Mouse (Mus musculus) lung, embryonic 14.5 days (tissue): ENCODE data around the gene Scaper. TPM values are rescaled to one million over a fixed set of nuclear protein-coding genes. Genes with fewer than 3 reads are reported as not detected.

Source experiments
- ATAC-seq: fragments of 200-750 bp; cut with Nextera tagmentation; 2 replicates; pipeline ENCODE4 v1.8.0; 2017; ENCODE audit warnings: mild to moderate bottlenecking, moderate TSS enrichment, moderate library complexity; ENCODE audit not compliant: insufficient read depth
- DNase-seq: peaks from one replicate; pipeline ENCODE4 v3.0.0-alpha.2; 2015
- H3K27ac ChIP-seq: fragments of 300-500 bp; sonication (generic); 2 replicates; pipeline ENCODE4 v1.5.1; 2014; ENCODE audit warnings: low read depth, mild to moderate bottlenecking, moderate library complexity
- H3K27me3 ChIP-seq: fragments of 300-500 bp; sonication (generic); 2 replicates; pipeline ENCODE4 v1.6.1; 2014; ENCODE audit warnings: low read length, control low read depth; ENCODE audit not compliant: insufficient read depth
- H3K36me3 ChIP-seq: fragments of 300-500 bp; sonication (generic); 2 replicates; pipeline ENCODE4 v1.6.1; 2014; ENCODE audit warnings: control low read depth; ENCODE audit not compliant: insufficient read depth
- H3K4me1 ChIP-seq: fragments of 300-500 bp; sonication (generic); 2 replicates; pipeline ENCODE4 v1.6.1; 2014; ENCODE audit warnings: antibody characterized with exemption, control low read depth; ENCODE audit not compliant: insufficient read depth
- H3K4me2 ChIP-seq: fragments of 300-500 bp; sonication (generic); 2 replicates; pipeline ENCODE4 v1.6.1; 2014; ENCODE audit warnings: mild to moderate bottlenecking
- H3K4me3 ChIP-seq: fragments of 300-500 bp; sonication (generic); 2 replicates; pipeline ENCODE4 v1.5.1; 2014; ENCODE audit warnings: low read depth, low read length
- H3K9ac ChIP-seq: fragments of 300-500 bp; sonication (generic); 2 replicates; pipeline ENCODE4 v1.6.1; 2014
- H3K9me3 ChIP-seq: fragments of 300-500 bp; sonication (generic); 2 replicates; pipeline ENCODE4 v1.6.1; 2016; ENCODE audit warnings: low read depth, low read length, control low read depth
- CTCF ChIP-seq: IDR thresholded peaks from 2 replicates; pipeline ENCODE4 v1.5.1; 2016; ENCODE audit warnings: antibody characterized with exemption, low read depth
- WGBS: fragments of 180-500 bp; shearing (Covaris S2); extraction: QIAGEN DNeasy Blood & Tissue Kit; methylation state at CpG from one replicate; pipeline ENCODE4 v1.1.7; 2014; 5-methylcytosine and 5-hydroxymethylcytosine counted together
- polyA plus RNA-seq: library from polyadenylated mRNA; unstranded; fragments of >200 nt; fragmentation: Nextera tagmentation; extraction: Ambion mirVana; gene quantifications from 2 replicates; pipeline ENCODE4 v1.2.1, GENCODE M21; 2014

Scaper gene
- 6.0 and 7.1 TPM in 2 replicates for polyA plus RNA-seq

GRCm38 (mm10) chr9:55937664-55938617, at the start of gene Scaper:
TSS of gene Scaper (minus strand) at chr9:55938119.
- ATAC-seq (peak; percentile 99), DNase-seq (peak; percentile 96)
- peak within 1 kb of the TSS; percentile 71 for H3K4me2 ChIP-seq
- peak; percentile 56 for TF ChIP-seq CTCF
- H3K9me3 ChIP-seq = no peaks in the 10 kb centered on the region
- peak within 1 kb of the TSS; percentile 76 for H3K9ac ChIP-seq
- H3K36me3 ChIP-seq = no peaks in the 10 kb centered on the region
- peak within 1 kb of the TSS; percentile 85 for H3K27ac ChIP-seq
- no peaks in the 10 kb centered on the region; the same call in 1 of the 2 replicates for H3K4me1 ChIP-seq
- H3K4me3 ChIP-seq = peak within 1 kb of the TSS; percentile 71
- under 1% methylated on average over 49 of the region's 60 CpGs for WGBS
- H3K27me3 ChIP-seq = no peaks in the 10 kb centered on the region

GRCm38 (mm10) chr9:55946819-55947218, 8.9 kb upstream of the Scaper start:
- 26% methylated on average over 1 of the region's 1 CpGs for WGBS
- H3K36me3 ChIP-seq = no peaks in the 10 kb centered on the region
- no peaks in the 10 kb centered on the region for H3K4me1 ChIP-seq
- no peaks in the 10 kb centered on the region for H3K9me3 ChIP-seq
- H3K4me3 ChIP-seq = no peak overlapping the region
- ATAC-seq (no peak), DNase-seq (peak; percentile 51)
- no peak overlapping the region for H3K9ac ChIP-seq
- no peaks in the 10 kb centered on the region for H3K27me3 ChIP-seq
- peak; percentile 42 for TF ChIP-seq CTCF
- H3K4me2 ChIP-seq = no peak overlapping the region
- H3K27ac ChIP-seq = no peak overlapping the region

GRCm38 (mm10) chr9:55941356-55941755, 3.4 kb upstream of the Scaper start:
- DNase-seq (no peak), ATAC-seq (no peak)
- H3K9me3 ChIP-seq = no peaks in the 10 kb centered on the region
- H3K27ac ChIP-seq = no peak overlapping the region
- no peak for TF ChIP-seq CTCF
- H3K27me3 ChIP-seq = no peaks in the 10 kb centered on the region
- no peak overlapping the region for H3K9ac ChIP-seq
- H3K4me1 ChIP-seq = no peaks in the 10 kb centered on the region; the same call in 1 of the 2 replicates
- H3K4me2 ChIP-seq = no peak overlapping the region
- H3K4me3 ChIP-seq = no peak overlapping the region
- H3K36me3 ChIP-seq = no peaks in the 10 kb centered on the region

- Histone ChIP-seq H3K4me3 (peak overlapping the region; percentile 71), H3K4me2 (peak overlapping the region; percentile 71), H3K9ac (peak overlapping the region; percentile 76), H3K27ac (no peak overlapping the region), H3K36me3 (no peaks in the 10 kb centered on the region), H3K4me1 (no peaks in the 10 kb centered on the region; the same call in 1 of the 2 replicates), H3K27me3 (no peaks in the 10 kb centered on the region), H3K9me3 (no peaks in the 10 kb centered on the region)
- ATAC-seq = no peak
- WGBS = 36% methylated on average over 6 of the region's 6 CpGs
- no peak for TF ChIP-seq CTCF
- DNase-seq = peak; percentile 6
Observed at GRCm38 (mm10) chr9:55938618-55938985, 683 bp upstream of the Scaper start.

DNA sequence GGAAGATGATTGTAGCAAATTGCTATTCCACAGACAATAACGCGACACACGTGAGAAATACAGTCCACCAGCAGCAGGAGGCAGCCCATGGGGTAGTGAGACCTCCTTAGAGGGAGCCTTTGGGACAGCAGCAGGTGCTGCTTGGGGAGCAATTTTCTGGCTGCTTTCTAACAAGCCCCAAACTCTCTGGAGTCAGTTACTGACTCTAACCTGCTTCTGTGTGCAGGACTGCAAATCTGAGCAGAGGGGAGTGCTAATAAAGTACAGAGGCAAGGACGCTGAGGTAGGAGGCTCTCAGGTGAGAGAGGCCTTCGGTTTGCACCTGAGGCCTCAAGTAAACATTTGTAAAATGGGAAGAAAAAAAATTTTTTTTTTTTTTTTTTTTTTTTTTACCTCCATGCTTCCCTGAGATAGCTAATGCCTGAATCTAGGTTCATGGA, 675 bp downstream of the Scaper start:
- 0 out of 2 replicates have a peak, but pooled peaks have one; percentile 7 for TF ChIP-seq CTCF
- Histone ChIP-seq H3K9me3 (no peaks in the 10 kb centered on the region), H3K4me3 (peak overlapping the region; percentile 71), H3K4me2 (peak overlapping the region; percentile 71), H3K27ac (peak overlapping the region; percentile 85), H3K4me1 (no peaks in the 10 kb centered on the region; the same call in 1 of the 2 replicates), H3K36me3 (no peaks in the 10 kb centered on the region), H3K27me3 (no peaks in the 10 kb centered on the region), H3K9ac (peak overlapping the region; percentile 76)
- peak; percentile 22 for DNase-seq
- WGBS = 41% methylated on average over 5 of the region's 5 CpGs
- no peak for ATAC-seq

DNA sequence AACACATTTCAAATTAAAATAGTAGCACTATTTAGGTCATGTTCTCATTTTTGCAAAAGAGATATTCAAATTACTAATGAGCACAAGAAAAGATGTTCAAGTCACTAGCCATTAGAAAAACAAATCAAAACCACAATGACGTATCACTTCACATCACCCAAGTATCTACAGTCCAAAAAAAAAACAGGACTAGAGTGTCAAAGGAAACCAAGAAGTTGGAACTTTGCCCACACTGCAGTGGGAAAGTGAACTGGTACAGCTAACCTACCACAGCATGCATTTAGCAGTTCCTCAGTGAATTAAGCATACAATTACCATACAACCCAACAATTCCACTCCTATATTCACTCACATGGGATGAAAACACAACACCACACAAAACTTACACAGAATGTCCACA, 5.4 kb downstream of the Scaper start:
- peak; percentile 2 for DNase-seq
- no peaks in the 10 kb centered on the region for H3K27me3 ChIP-seq
- no peak for ATAC-seq
- H3K9ac ChIP-seq = no peak overlapping the region
- no peaks in the 10 kb centered on the region for H3K36me3 ChIP-seq
- no peak overlapping the region for H3K4me3 ChIP-seq
- H3K9me3 ChIP-seq = no peaks in the 10 kb centered on the region
- no peak for TF ChIP-seq CTCF
- no peaks in the 10 kb centered on the region; the same call in 1 of the 2 replicates for H3K4me1 ChIP-seq
- no peak overlapping the region for H3K4me2 ChIP-seq
- no peak overlapping the region for H3K27ac ChIP-seq
- 70% methylated on average over 1 of the region's 1 CpGs for WGBS

GRCm38 (mm10) chr9:55918579-55918978, 19.3 kb downstream of the Scaper start:
- Histone ChIP-seq H3K4me2 (no peak overlapping the region), H3K4me3 (no peak overlapping the region), H3K4me1 (no peaks in the 10 kb centered on the region), H3K9me3 (no peaks in the 10 kb centered on the region), H3K36me3 (no peaks in the 10 kb centered on the region), H3K27ac (no peak overlapping the region), H3K9ac (no peak overlapping the region), H3K27me3 (no peaks in the 10 kb centered on the region)
- peak; percentile 60 for TF ChIP-seq CTCF
- peak; percentile 87 for DNase-seq
- no peak for ATAC-seq
- WGBS = 55% methylated on average over 3 of the region's 3 CpGs
